Mouse (Mus musculus): ENCODE data around the gene Uimc1. TPM values are rescaled to one million over a fixed set of nuclear protein-coding genes. Genes with fewer than 3 reads are reported as not detected.

The Uimc1 gene
- total and polyA plus RNA-seq, 2 experiments from 2014 or later: 3.9 to 12.1 TPM

- Histone ChIP-seq H3K36me3 (ENCODE audit: insufficient read depth, low read length) (no peaks in the 10 kb centered on the region), H3K4me1 (ENCODE audit: insufficient read depth, low read length) (peaks cover 7% of the 10 kb centered on the region), H3K4me3 (ENCODE audit: low read length) (no peak overlapping the region), H3K9me3 (ENCODE audit: low read length) (no peaks in the 10 kb centered on the region), H3K27me3 (ENCODE audit: insufficient read depth, low read length) (no peaks in the 10 kb centered on the region), H3K4me2 (ENCODE audit: low read depth, low read length) (no peak overlapping the region), H3K9ac (replicated peaks; ENCODE audit: low read length) (no peak overlapping the region), H3K27ac (no peak overlapping the region)
- TF ChIP-seq CTCF (IDR thresholded peaks at IDR 0.05; ENCODE audit: low read depth): no peak
- WGBS: 90% methylated on average over 4 of the region's 4 CpGs
- DNase-seq (ENCODE audit: low spot score) (no peak), ATAC-seq (no peak)
Observed at GRCm38 (mm10) chr13:55107116-55107515, 7.0 kb upstream of the Uimc1 start.

GRCm38 (mm10) chr13:55105953-55106691, 6.0 kb upstream of the Uimc1 start:
- no peak for ATAC-seq
- 21% methylated on average over 8 of the region's 8 CpGs for WGBS

GRCm38 (mm10) chr13:55105045-55105952, 5.2 kb upstream of the Uimc1 start, which contains the start of gene Zfp346:
Zfp346 (plus strand) TSS chr13:55105311.
- ATAC-seq: peak; percentile 95

More at GRCm38 (mm10) chr13:55105953-55106691, 6.0 kb upstream of the Uimc1 start:
- peak; percentile 14 for DNase-seq (ENCODE audit: low spot score)
- no peak for TF ChIP-seq CTCF (IDR thresholded peaks at IDR 0.05; ENCODE audit: low read depth)
- peak overlapping the region; percentile 93 for H3K4me3 ChIP-seq (ENCODE audit: low read length)
- H3K36me3 ChIP-seq (ENCODE audit: insufficient read depth, low read length): no peaks in the 10 kb centered on the region
- peak overlapping the region; percentile 88 for H3K9ac ChIP-seq (replicated peaks; ENCODE audit: low read length)
- H3K9me3 ChIP-seq (ENCODE audit: low read length): no peaks in the 10 kb centered on the region
- H3K27me3 ChIP-seq (ENCODE audit: insufficient read depth, low read length): no peaks in the 10 kb centered on the region
- H3K4me1 ChIP-seq (ENCODE audit: insufficient read depth, low read length): peaks cover 7% of the 10 kb centered on the region
- H3K4me2 ChIP-seq (ENCODE audit: low read depth, low read length): peak overlapping the region; percentile 87
- peak overlapping the region; percentile 89; the same call in 1 of the 2 replicates for H3K27ac ChIP-seq

GRCm38 (mm10) chr13:55103351-55103750, 3.3 kb upstream of the Uimc1 start:
- no peak for ATAC-seq
- Histone ChIP-seq H3K4me3 (ENCODE audit: low read length) (no peak overlapping the region), H3K9ac (replicated peaks; ENCODE audit: low read length) (no peak overlapping the region), H3K4me2 (ENCODE audit: low read depth, low read length) (no peak overlapping the region), H3K4me1 (ENCODE audit: insufficient read depth, low read length) (peaks cover 7% of the 10 kb centered on the region), H3K36me3 (ENCODE audit: insufficient read depth, low read length) (no peaks in the 10 kb centered on the region), H3K9me3 (ENCODE audit: low read length) (no peaks in the 10 kb centered on the region), H3K27ac (no peak overlapping the region), H3K27me3 (ENCODE audit: insufficient read depth, low read length) (no peaks in the 10 kb centered on the region)
- no peak for TF ChIP-seq CTCF (IDR thresholded peaks at IDR 0.05; ENCODE audit: low read depth)
- DNase-seq (ENCODE audit: low spot score): no peak
- WGBS: 73% methylated on average over 2 of the region's 2 CpGs

More at GRCm38 (mm10) chr13:55105045-55105952, 5.2 kb upstream of the Uimc1 start, which contains the start of gene Zfp346:
- Histone ChIP-seq H3K4me1 (ENCODE audit: insufficient read depth, low read length) (peaks cover 7% of the 10 kb centered on the region), H3K4me2 (ENCODE audit: low read depth, low read length) (peak within 1 kb of the TSS; percentile 87), H3K27me3 (ENCODE audit: insufficient read depth, low read length) (no peaks in the 10 kb centered on the region), H3K27ac (peak within 1 kb of the TSS; percentile 89), H3K4me3 (ENCODE audit: low read length) (peak within 1 kb of the TSS; percentile 93), H3K9me3 (ENCODE audit: low read length) (no peaks in the 10 kb centered on the region), H3K9ac (replicated peaks; ENCODE audit: low read length) (peak within 1 kb of the TSS; percentile 88), H3K36me3 (ENCODE audit: insufficient read depth, low read length) (no peaks in the 10 kb centered on the region)
- DNase-seq (ENCODE audit: low spot score): peak; percentile 99
- under 1% methylated on average over 64 of the region's 66 CpGs for WGBS
- peak; percentile 56 for TF ChIP-seq CTCF (IDR thresholded peaks at IDR 0.05; ENCODE audit: low read depth)

GRCm38 (mm10) chr13:55102366-55102765, 2.3 kb upstream of the Uimc1 start:
- ATAC-seq (no peak), DNase-seq (ENCODE audit: low spot score) (no peak)
- H3K27me3 ChIP-seq (ENCODE audit: insufficient read depth, low read length): no peaks in the 10 kb centered on the region
- no peak overlapping the region for H3K9ac ChIP-seq (replicated peaks; ENCODE audit: low read length)
- no peaks in the 10 kb centered on the region for H3K9me3 ChIP-seq (ENCODE audit: low read length)
- H3K27ac ChIP-seq: no peak overlapping the region
- no peak for TF ChIP-seq CTCF (IDR thresholded peaks at IDR 0.05; ENCODE audit: low read depth)
- no peak overlapping the region for H3K4me3 ChIP-seq (ENCODE audit: low read length)
- WGBS: 96% methylated on average over 3 of the region's 3 CpGs
- no peak overlapping the region for H3K4me2 ChIP-seq (ENCODE audit: low read depth, low read length)
- H3K4me1 ChIP-seq (ENCODE audit: insufficient read depth, low read length): peaks cover 7% of the 10 kb centered on the region
- H3K36me3 ChIP-seq (ENCODE audit: insufficient read depth, low read length): no peaks in the 10 kb centered on the region

GRCm38 (mm10) chr13:55101627-55102026, 1.5 kb upstream of the Uimc1 start:
- no peak overlapping the region for H3K4me3 ChIP-seq (ENCODE audit: low read length)
- H3K36me3 ChIP-seq (ENCODE audit: insufficient read depth, low read length): no peaks in the 10 kb centered on the region
- no peak overlapping the region for H3K9ac ChIP-seq (replicated peaks; ENCODE audit: low read length)
- H3K9me3 ChIP-seq (ENCODE audit: low read length): no peaks in the 10 kb centered on the region
- no peak for TF ChIP-seq CTCF (IDR thresholded peaks at IDR 0.05; ENCODE audit: low read depth)
- ATAC-seq (no peak), DNase-seq (ENCODE audit: low spot score) (no peak)
- no peak overlapping the region for H3K27ac ChIP-seq
- WGBS: 94% methylated on average over 11 of the region's 11 CpGs
- H3K27me3 ChIP-seq (ENCODE audit: insufficient read depth, low read length): no peaks in the 10 kb centered on the region
- peaks cover 7% of the 10 kb centered on the region for H3K4me1 ChIP-seq (ENCODE audit: insufficient read depth, low read length)
- H3K4me2 ChIP-seq (ENCODE audit: low read depth, low read length): no peak overlapping the region
